Mouse (Mus musculus): ENCODE data around the gene Odf2l. TPM values are rescaled to one million over a fixed set of nuclear protein-coding genes. Genes with fewer than 3 reads are reported as not detected.

The Odf2l gene
- total RNA-seq, 1 experiment: 15.6 TPM

DNA sequence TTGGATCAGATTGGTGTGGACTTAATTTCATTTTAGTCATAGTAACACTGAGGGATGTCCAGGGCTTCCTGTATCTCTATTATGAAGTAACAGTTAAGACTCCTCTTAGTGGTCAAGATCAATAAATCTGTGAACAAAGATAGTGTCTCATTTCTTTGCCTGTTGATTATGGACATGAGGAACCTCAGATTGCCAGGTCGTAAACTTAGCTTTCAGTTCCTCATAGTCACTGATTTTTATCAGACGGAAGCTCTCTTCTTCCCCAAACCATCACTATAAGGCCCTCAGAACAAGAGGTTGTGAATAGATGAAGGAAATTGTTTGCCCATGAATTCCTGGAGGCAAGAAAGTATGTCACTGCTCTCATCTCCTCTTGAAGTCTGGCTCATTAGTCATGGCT, 73.6 kb downstream of the Odf2l start:
- no peak overlapping the region for H3K4me3 ChIP-seq (ENCODE audit: insufficient read depth in 1 of 2, low read depth in 1 of 2, low read length in 2 of 2, poor library complexity in 1 of 2, severe bottlenecking in 1 of 2)
- H3K9me3 ChIP-seq (ENCODE audit: control insufficient read depth, insufficient read depth, low read depth, low read length): no peaks in the 10 kb centered on the region
- H3K9ac ChIP-seq (ENCODE audit: insufficient read depth, low read depth, low read length, poor library complexity, severe bottlenecking): no peak overlapping the region
- no peak for TF ChIP-seq CHD2 (IDR thresholded peaks at IDR 0.05; ENCODE audit: low read depth, low read length)
- TF ChIP-seq ZC3H11A (IDR thresholded peaks at IDR 0.05; ENCODE audit: borderline replicate concordance, low read depth, low read length): no peak
- no peak for TF ChIP-seq HCFC1 (IDR thresholded peaks at IDR 0.05; ENCODE audit: borderline replicate concordance, insufficient read depth, low read length)
- TF ChIP-seq ZNF384 (IDR thresholded peaks at IDR 0.05; ENCODE audit: low read depth, low read length): no peak
- no peak for TF ChIP-seq MAFK (IDR thresholded peaks at IDR 0.05; ENCODE audit: insufficient read depth, low read depth, low read length)
- H3K36me3 ChIP-seq (ENCODE audit: control insufficient read depth, insufficient read depth, low read length, poor library complexity, severe bottlenecking): no peaks in the 10 kb centered on the region
- no peak for DNase-seq (ENCODE audit: low read depth, low spot score)
- no peak overlapping the region for H3K27ac ChIP-seq (ENCODE audit: insufficient read depth, low read depth, low read length, poor library complexity, severe bottlenecking)
- in situ Hi-C loops (cut with MboI; ENCODE audit: low sequenced_read_pairs in 2 of 2, unreplicated experiment in 2 of 2): no loop called here
- H3K4me1 ChIP-seq (ENCODE audit: control insufficient read depth in 2 of 2, insufficient read depth in 2 of 2, low read length in 2 of 2, poor library complexity in 1 of 2): no peaks in the 10 kb centered on the region

DNA sequence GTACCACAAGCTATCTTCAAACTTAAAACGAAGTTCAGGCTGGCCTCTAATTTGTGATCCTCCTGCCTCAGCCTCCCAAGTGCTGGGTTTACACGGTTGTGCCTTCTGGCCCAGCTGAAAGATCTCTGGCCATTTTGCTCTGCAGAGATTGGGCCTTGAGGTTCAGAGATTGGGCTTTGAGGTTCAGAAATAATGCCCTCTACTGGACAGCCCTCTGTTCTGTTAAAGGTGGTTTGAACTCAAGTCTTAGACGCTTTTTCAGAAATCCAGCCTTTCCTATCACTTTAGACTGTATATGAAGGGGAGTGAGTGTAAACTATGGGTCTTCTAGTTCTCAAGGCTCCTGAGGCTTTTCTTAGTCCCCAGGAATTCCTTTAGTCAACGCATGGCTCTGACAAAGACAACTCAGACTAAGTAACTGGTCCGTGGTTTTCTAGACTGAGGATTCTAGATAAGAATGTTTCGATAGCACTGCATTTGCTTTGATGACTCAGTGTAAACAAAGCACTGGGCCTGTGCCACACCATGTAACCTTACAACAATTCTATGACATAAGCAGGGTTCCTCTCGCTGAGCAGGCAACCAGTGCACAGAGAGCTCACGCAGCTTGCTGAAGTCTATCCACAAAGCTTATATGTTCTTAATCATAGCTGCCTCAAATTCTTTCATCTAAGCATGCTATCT, 77.0 kb downstream of the Odf2l start:
- Histone ChIP-seq H3K4me1 (ENCODE audit: control insufficient read depth in 2 of 2, insufficient read depth in 2 of 2, low read length in 2 of 2, poor library complexity in 1 of 2) (no peaks in the 10 kb centered on the region), H3K9ac (ENCODE audit: insufficient read depth, low read depth, low read length, poor library complexity, severe bottlenecking) (no peak overlapping the region), H3K4me3 (ENCODE audit: insufficient read depth in 1 of 2, low read depth in 1 of 2, low read length in 2 of 2, poor library complexity in 1 of 2, severe bottlenecking in 1 of 2) (no peak overlapping the region), H3K9me3 (ENCODE audit: control insufficient read depth, insufficient read depth, low read depth, low read length) (no peaks in the 10 kb centered on the region), H3K36me3 (ENCODE audit: control insufficient read depth, insufficient read depth, low read length, poor library complexity, severe bottlenecking) (no peaks in the 10 kb centered on the region), H3K27ac (ENCODE audit: insufficient read depth, low read depth, low read length, poor library complexity, severe bottlenecking) (no peak overlapping the region)
- DNase-seq (ENCODE audit: low read depth, low spot score): no peak
- TF ChIP-seq HCFC1 (IDR thresholded peaks at IDR 0.05; ENCODE audit: borderline replicate concordance, insufficient read depth, low read length) (no peak), ZNF384 (IDR thresholded peaks at IDR 0.05; ENCODE audit: low read depth, low read length) (no peak), ZC3H11A (IDR thresholded peaks at IDR 0.05; ENCODE audit: borderline replicate concordance, low read depth, low read length) (no peak), MAFK (IDR thresholded peaks at IDR 0.05; ENCODE audit: insufficient read depth, low read depth, low read length) (no peak), CHD2 (IDR thresholded peaks at IDR 0.05; ENCODE audit: low read depth, low read length) (no peak)
- in situ Hi-C loops (cut with MboI; ENCODE audit: low sequenced_read_pairs in 2 of 2, unreplicated experiment in 2 of 2): no loop called here

DNA sequence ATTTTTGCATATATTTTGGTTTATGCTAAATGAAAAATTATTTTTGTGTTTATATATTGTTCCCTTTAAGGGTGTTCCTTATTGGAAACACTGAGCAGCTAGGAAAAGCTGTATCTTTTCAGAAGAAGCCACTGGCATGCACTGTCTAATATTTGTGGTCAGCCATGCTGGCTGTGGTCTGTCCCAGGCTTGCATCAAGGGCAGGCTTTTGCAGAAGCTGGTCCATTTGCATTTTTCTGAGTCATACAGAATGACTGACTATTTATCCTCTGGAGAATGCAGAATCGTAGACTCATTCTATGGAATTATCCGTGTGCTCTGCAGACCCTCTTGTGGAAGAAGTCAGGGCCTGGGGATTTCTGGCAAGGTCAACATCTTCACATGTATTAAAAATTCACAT, 79.7 kb downstream of the Odf2l start:
- TF ChIP-seq ZC3H11A (IDR thresholded peaks at IDR 0.05; ENCODE audit: borderline replicate concordance, low read depth, low read length) (no peak), MAFK (IDR thresholded peaks at IDR 0.05; ENCODE audit: insufficient read depth, low read depth, low read length) (no peak), CHD2 (IDR thresholded peaks at IDR 0.05; ENCODE audit: low read depth, low read length) (no peak), ZNF384 (IDR thresholded peaks at IDR 0.05; ENCODE audit: low read depth, low read length) (no peak)
- Histone ChIP-seq H3K27ac (ENCODE audit: insufficient read depth, low read depth, low read length, poor library complexity, severe bottlenecking) (no peak overlapping the region), H3K9me3 (ENCODE audit: control insufficient read depth, insufficient read depth, low read depth, low read length) (no peaks in the 10 kb centered on the region), H3K4me1 (ENCODE audit: control insufficient read depth in 2 of 2, insufficient read depth in 2 of 2, low read length in 2 of 2, poor library complexity in 1 of 2) (no peaks in the 10 kb centered on the region), H3K36me3 (ENCODE audit: control insufficient read depth, insufficient read depth, low read length, poor library complexity, severe bottlenecking) (no peaks in the 10 kb centered on the region), H3K4me3 (ENCODE audit: insufficient read depth in 1 of 2, low read depth in 1 of 2, low read length in 2 of 2, poor library complexity in 1 of 2, severe bottlenecking in 1 of 2) (no peak overlapping the region), H3K9ac (ENCODE audit: insufficient read depth, low read depth, low read length, poor library complexity, severe bottlenecking) (no peak overlapping the region)
- in situ Hi-C loops (cut with MboI; ENCODE audit: low sequenced_read_pairs in 2 of 2, unreplicated experiment in 2 of 2): no loop called here
- DNase-seq (ENCODE audit: low read depth, low spot score): no peak

Other genes starting within 250 kb of the Odf2l start
- 0.21 and 0.22 TPM in 2 replicates for gene Clca4b, start 186.1 kb upstream of the Odf2l start, total RNA-seq (2012; rRNA removed)
- 0.16 and 0.22 TPM in 2 replicates for gene Clca4a, start 143.5 kb upstream of the Odf2l start, total RNA-seq (2012; rRNA removed)
- gene Clca1, start 85.8 kb upstream of the Odf2l start, total RNA-seq (2012; rRNA removed): 0.09 and 0.16 TPM in 2 replicates
- not detected in 2 replicates for gene Clca2, start 19.1 kb upstream of the Odf2l start, total RNA-seq (2012; rRNA removed)
- gene Col24a1, start 173.9 kb downstream of the Odf2l start, total RNA-seq (2012; rRNA removed): 0.09 TPM in 1 of 2 replicates, not detected in the other